Mouse (Mus musculus) G1E (cell line): ENCODE measurements around the gene Tsks.
A peak's percentile ranks its signal among the peaks of the same experiment; 100 is the strongest.

ENCODE experiments used
- CTCF ChIP-seq: IDR thresholded peaks from 2 replicates; pipeline ENCODE4 v1.5.1; 2012; ENCODE audit warnings: low read depth, low read length, inconsistent platforms, mixed read lengths
- POLR2AphosphoS5 ChIP-seq: IDR thresholded peaks from 2 replicates; pipeline ENCODE4 v1.6.1; 2012; ENCODE audit warnings: low read depth, low read length, inconsistent platforms; ENCODE audit not compliant: insufficient replicate concordance
- TAL1 ChIP-seq: conservative IDR thresholded peaks from 2 replicates; pipeline ENCODE4 v1.6.1; 2012; ENCODE audit warnings: low read depth, low read length, inconsistent platforms, mixed read lengths

DNA sequence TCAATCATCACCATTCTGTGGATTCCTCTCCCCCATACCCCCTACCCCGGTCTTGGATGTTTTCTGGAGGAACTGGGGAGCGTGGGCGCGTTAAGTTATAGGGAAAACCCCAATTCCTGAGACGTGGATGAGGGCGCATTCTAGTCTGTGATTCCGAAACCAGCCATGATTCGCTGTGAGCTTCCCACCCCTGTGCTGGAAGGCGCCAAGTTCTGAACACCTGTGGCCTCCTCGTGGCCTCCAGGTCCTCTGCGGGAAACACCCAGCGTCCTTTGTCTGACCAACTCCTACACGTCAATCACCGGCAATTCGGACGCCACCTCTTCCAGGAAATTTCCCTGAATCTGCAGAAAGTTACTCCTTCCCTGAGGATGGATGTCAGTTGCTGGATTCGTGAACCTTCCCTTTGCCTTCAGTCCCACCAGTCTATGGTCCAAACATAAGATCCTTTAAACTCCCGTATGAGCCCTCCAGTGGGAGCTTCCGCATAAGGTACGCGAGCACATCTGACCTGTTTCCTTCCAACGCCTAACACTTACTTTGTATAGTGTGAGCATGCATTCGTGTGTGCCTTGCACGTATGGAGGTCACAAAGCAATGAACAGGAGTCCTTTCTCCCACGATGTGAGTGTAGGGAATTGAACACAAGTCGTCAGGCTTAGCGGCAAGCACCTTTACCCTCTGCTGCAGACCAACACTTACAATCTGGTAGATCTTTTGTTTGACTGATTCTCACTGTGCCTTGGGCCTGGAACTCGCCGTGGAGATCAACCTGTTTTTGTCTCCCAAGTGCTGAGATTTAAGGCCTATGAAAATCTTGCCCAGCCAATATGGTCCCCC is 44.1 kb downstream of the Tsks start:
- no peak for TF ChIP-seq CTCF
- 0 out of 2 replicates have a peak, but pooled peaks have one; percentile 37 for TF ChIP-seq POLR2AphosphoS5
- TF ChIP-seq TAL1: no peak
